Mouse (Mus musculus) myocyte (in vitro differentiated cells): ENCODE data around the gene Baz2b. TPM values are rescaled to one million over a fixed set of nuclear protein-coding genes. Genes with fewer than 3 reads are reported as not detected.
A peak's percentile ranks its signal among the peaks of the same experiment; 100 is the strongest.

Source experiments
- H3K27me3 ChIP-seq: one replicate; pipeline ENCODE4 v1.6.1; 2011; ENCODE audit not compliant: control insufficient read depth, insufficient read depth, insufficient read length
- H3K36me3 ChIP-seq: one replicate; pipeline ENCODE4 v1.6.1; 2011; ENCODE audit not compliant: control insufficient read depth, insufficient read depth
- H3K4me2 ChIP-seq: one replicate; pipeline ENCODE4 v1.6.1; 2011; ENCODE audit warnings: low read depth, control low read depth
- H3K4me3 ChIP-seq: one replicate; pipeline ENCODE4 v1.5.1; 2011; ENCODE audit warnings: mild to moderate bottlenecking, control low read depth, moderate library complexity
- H3K79me2 ChIP-seq: one replicate; pipeline ENCODE4 v1.6.1; 2011; ENCODE audit not compliant: control insufficient read depth, insufficient read depth
- H3ac ChIP-seq: one replicate; pipeline ENCODE4 v1.6.1; 2011; ENCODE audit not compliant: control insufficient read depth, insufficient read length
- CEBPB ChIP-seq: IDR thresholded peaks from 2 replicates; pipeline ENCODE4 v1.6.1; 2011; ENCODE audit warnings: mild to moderate bottlenecking, moderate library complexity; ENCODE audit not compliant: poor library complexity, insufficient read depth, severe bottlenecking
- E2F4 ChIP-seq: IDR thresholded peaks from one replicate; pipeline ENCODE4 v1.6.1; 2011; ENCODE audit warnings: mild to moderate bottlenecking, control low read depth, moderate library complexity; ENCODE audit not compliant: insufficient read depth
- MAX ChIP-seq: IDR thresholded peaks from one replicate; pipeline ENCODE4 v1.6.1; 2011; ENCODE audit warnings: low read depth, mild to moderate bottlenecking, control low read depth
- MYOD1 ChIP-seq, 3 experiments: IDR thresholded peaks; one replicate each; pipeline ENCODE4 v1.6.1; 2011; ENCODE audit warnings: control low read depth in 2 of 3, low read depth in 2 of 3, mild to moderate bottlenecking in 2 of 3, moderate library complexity in 1 of 3; ENCODE audit not compliant: insufficient read length in 2 of 3, control insufficient read depth in 1 of 3
- MYOG ChIP-seq, 3 experiments: IDR thresholded peaks; one replicate each; pipeline ENCODE4 v1.6.1; 2011; ENCODE audit warnings: control low read depth in 2 of 3, low read depth in 2 of 3, mild to moderate bottlenecking in 2 of 3; ENCODE audit not compliant: insufficient read length in 2 of 3, control insufficient read depth in 1 of 3, insufficient read depth in 1 of 3
- POLR2A ChIP-seq: IDR thresholded peaks from one replicate; pipeline ENCODE4 v1.6.1; 2011; ENCODE audit warnings: low read depth, mild to moderate bottlenecking, control low read depth, moderate library complexity; ENCODE audit not compliant: insufficient read length
- POLR2AphosphoS2 ChIP-seq: IDR thresholded peaks from one replicate; pipeline ENCODE4 v1.6.1; 2011; ENCODE audit warnings: low read depth, control low read depth; ENCODE audit not compliant: insufficient read length
- REST ChIP-seq: IDR thresholded peaks from one replicate; pipeline ENCODE4 v1.6.1; 2011; ENCODE audit warnings: mild to moderate bottlenecking, control low read depth, moderate library complexity; ENCODE audit not compliant: insufficient read depth, insufficient read length
- SRF ChIP-seq: IDR thresholded peaks from one replicate; pipeline ENCODE4 v1.6.1; 2011; ENCODE audit warnings: low read depth; ENCODE audit not compliant: control insufficient read depth, insufficient read length
- TCF12 ChIP-seq: IDR thresholded peaks from one replicate; pipeline ENCODE4 v1.6.1; 2011; ENCODE audit warnings: mild to moderate bottlenecking, control low read depth; ENCODE audit not compliant: poor library complexity, insufficient read depth, severe bottlenecking
- TCF3 ChIP-seq: IDR thresholded peaks from one replicate; pipeline ENCODE4 v1.6.1; 2011; ENCODE audit warnings: low read depth, control low read depth; ENCODE audit not compliant: insufficient read length
- USF1 ChIP-seq: IDR thresholded peaks from one replicate; pipeline ENCODE4 v1.6.1; 2011; ENCODE audit warnings: low read depth, mild to moderate bottlenecking, control low read depth, moderate library complexity
- polyA plus RNA-seq: library from polyadenylated mRNA; unstranded; fragments of >200 nt; fragmentation: generic; extraction: Trizol; gene quantifications from one replicate; pipeline ENCODE4 v1.2.1, GENCODE M21; 2012; ENCODE audit warnings: missing spikeins

Baz2b gene
- polyA plus RNA-seq, 1 experiment: 11.8 TPM

DNA sequence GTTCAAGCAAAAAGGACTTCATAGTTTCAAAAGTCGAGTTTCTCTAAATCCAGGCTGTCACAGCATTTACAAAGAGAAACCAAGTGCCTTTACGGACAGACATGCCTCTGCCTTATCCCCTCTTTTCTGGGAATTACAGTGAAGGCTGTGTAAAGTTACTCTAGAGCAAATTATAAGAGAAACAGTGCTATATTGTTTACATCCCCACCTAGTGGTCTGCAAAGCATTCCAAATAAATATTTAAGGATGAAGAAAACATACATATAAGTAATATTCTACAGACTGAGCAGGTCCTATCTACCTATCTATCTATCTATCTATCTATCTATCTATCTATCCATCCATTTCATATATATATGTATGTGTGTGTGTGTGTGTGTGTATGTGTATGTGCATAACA, 27.9 kb downstream of the Baz2b start:
- Histone ChIP-seq H3K27me3 (no peaks in the 10 kb centered on the region), H3K4me3 (no peak overlapping the region)

GRCm38 (mm10) chr2:60177490-60177889, 32.1 kb downstream of the Baz2b start:
- H3K4me3 ChIP-seq: no peak overlapping the region
- H3K79me2 ChIP-seq: no peaks in the 10 kb centered on the region
- H3ac ChIP-seq: no peak overlapping the region
- no peak overlapping the region for H3K4me2 ChIP-seq
- TF ChIP-seq SRF (no peak), POLR2A (no peak), POLR2AphosphoS2 (no peak), MAX (no peak)
- no peaks in the 10 kb centered on the region for H3K27me3 ChIP-seq
- H3K36me3 ChIP-seq: no peaks in the 10 kb centered on the region

More for the DNA sequence above, 27.9 kb downstream of the Baz2b start:
- H3K79me2 ChIP-seq: no peaks in the 10 kb centered on the region
- H3K36me3 ChIP-seq: no peaks in the 10 kb centered on the region
- H3ac ChIP-seq: no peak overlapping the region
- no peak for TF ChIP-seq E2F4
- TF ChIP-seq SRF: no peak
- TF ChIP-seq MAX: no peak
- no peak for TF ChIP-seq POLR2AphosphoS2
- no peak for TF ChIP-seq POLR2A
- TF ChIP-seq MYOG (IDR thresholded peaks at IDR 0.05; ENCODE audit: control insufficient read depth in 1 of 3, insufficient read depth in 1 of 3, insufficient read length in 2 of 3, low read depth in 2 of 3): no peak
- no peak for TF ChIP-seq TCF12
- no peak for TF ChIP-seq CEBPB
- TF ChIP-seq MYOD1 (IDR thresholded peaks at IDR 0.05; ENCODE audit: control insufficient read depth in 1 of 3, insufficient read length in 2 of 3, low read depth in 2 of 3): no peak
- no peak for TF ChIP-seq TCF3
- TF ChIP-seq USF1: no peak
- TF ChIP-seq REST: no peak
- H3K4me2 ChIP-seq: no peak overlapping the region

DNA sequence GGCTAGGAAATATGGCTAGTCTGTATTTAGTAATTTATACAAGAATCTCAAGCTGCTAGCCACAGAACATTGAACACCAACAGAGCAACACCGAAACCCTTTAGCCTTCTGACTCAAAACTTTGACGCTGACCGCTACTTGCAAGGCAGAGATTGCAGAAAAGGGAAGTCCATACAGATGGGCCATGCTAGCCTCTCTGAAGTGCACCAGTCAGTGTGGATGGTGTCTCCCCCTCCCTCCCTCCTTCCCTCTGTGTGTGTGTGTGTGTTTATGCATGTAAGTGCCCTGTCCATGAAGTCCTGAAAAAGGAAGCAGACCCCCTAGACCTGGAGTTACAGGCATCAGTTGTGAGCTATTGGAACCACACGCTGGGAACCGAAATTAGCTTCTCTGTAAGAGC, 33.6 kb downstream of the Baz2b start:
- Histone ChIP-seq H3K79me2 (no peaks in the 10 kb centered on the region), H3K4me3 (no peak overlapping the region), H3K4me2 (no peak overlapping the region), H3K27me3 (no peaks in the 10 kb centered on the region), H3ac (no peak overlapping the region), H3K36me3 (no peaks in the 10 kb centered on the region)
- TF ChIP-seq REST (no peak), TCF3 (no peak), POLR2AphosphoS2 (no peak), USF1 (no peak), MAX (no peak), POLR2A (no peak), TCF12 (no peak), MYOD1 (IDR thresholded peaks at IDR 0.05; ENCODE audit: control insufficient read depth in 1 of 3, insufficient read length in 2 of 3, low read depth in 2 of 3) (no peak), E2F4 (no peak), SRF (no peak), CEBPB (no peak), MYOG (IDR thresholded peaks at IDR 0.05; ENCODE audit: control insufficient read depth in 1 of 3, insufficient read depth in 1 of 3, insufficient read length in 2 of 3, low read depth in 2 of 3) (no peak)

GRCm38 (mm10) chr2:60175078-60175477, 34.6 kb downstream of the Baz2b start:
- H3ac ChIP-seq: no peak overlapping the region
- no peaks in the 10 kb centered on the region for H3K27me3 ChIP-seq
- H3K36me3 ChIP-seq: no peaks in the 10 kb centered on the region
- H3K4me3 ChIP-seq: no peak overlapping the region
- no peak overlapping the region for H3K4me2 ChIP-seq
- H3K79me2 ChIP-seq: no peaks in the 10 kb centered on the region
- TF ChIP-seq TCF12 (no peak), POLR2A (no peak), MAX (no peak), MYOD1 (IDR thresholded peaks at IDR 0.05; ENCODE audit: control insufficient read depth in 1 of 3, insufficient read length in 2 of 3, low read depth in 2 of 3) (no peak), TCF3 (no peak), USF1 (no peak), MYOG (IDR thresholded peaks at IDR 0.05; ENCODE audit: control insufficient read depth in 1 of 3, insufficient read depth in 1 of 3, insufficient read length in 2 of 3, low read depth in 2 of 3) (no peak), POLR2AphosphoS2 (no peak), CEBPB (no peak), SRF (no peak), REST (no peak), E2F4 (no peak)

GRCm38 (mm10) chr2:60173595-60173994, 36.0 kb downstream of the Baz2b start:
- H3K4me3 ChIP-seq: no peak overlapping the region
- H3K4me2 ChIP-seq: no peak overlapping the region
- H3ac ChIP-seq: no peak overlapping the region
- no peaks in the 10 kb centered on the region for H3K36me3 ChIP-seq
- no peak for TF ChIP-seq MYOG (IDR thresholded peaks at IDR 0.05; ENCODE audit: control insufficient read depth in 1 of 3, insufficient read depth in 1 of 3, insufficient read length in 2 of 3, low read depth in 2 of 3)
- peak; percentile 73 for TF ChIP-seq CEBPB
- no peaks in the 10 kb centered on the region for H3K27me3 ChIP-seq
- no peaks in the 10 kb centered on the region for H3K79me2 ChIP-seq
